Mouse (Mus musculus) spleen, postnatal 10 days (tissue): ENCODE measurements around the gene Creb3l1.

Experiments
- DNase-seq, 2 experiments: peaks; one replicate each; pipeline ENCODE4 v3.0.0; 2021 to 2022; ENCODE audit warnings: low spot score in 2 of 2

The Creb3l1 gene

DNA sequence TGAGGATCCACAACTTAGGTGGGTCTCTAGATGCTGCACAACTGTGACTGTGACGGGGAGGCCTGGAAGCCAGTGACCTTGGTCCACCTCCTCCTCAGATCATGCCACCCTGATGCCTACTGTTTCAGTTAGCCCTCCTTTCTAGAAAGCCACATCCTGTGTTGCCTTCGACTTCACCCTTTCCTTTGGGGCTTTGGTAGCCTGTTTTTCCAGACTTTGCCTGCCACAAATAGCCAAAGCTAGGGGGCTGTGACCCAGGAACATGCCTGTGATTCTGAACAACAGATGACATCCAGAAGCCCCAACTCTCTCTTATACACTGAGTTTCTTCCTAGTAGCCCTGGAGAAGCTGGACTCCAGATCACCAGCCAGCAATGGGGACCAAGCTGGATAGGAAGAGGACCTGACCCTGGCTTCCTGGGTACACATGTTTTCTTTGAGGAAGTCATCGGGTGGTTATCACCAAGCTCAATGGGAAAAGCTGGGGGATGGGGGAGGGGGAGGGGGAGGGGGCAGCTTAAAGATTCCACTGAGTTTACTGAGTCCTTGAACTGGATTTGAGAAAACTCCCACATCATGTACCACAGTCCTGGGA, 59.6 kb downstream of the Creb3l1 start:
- no peak for DNase-seq

DNA sequence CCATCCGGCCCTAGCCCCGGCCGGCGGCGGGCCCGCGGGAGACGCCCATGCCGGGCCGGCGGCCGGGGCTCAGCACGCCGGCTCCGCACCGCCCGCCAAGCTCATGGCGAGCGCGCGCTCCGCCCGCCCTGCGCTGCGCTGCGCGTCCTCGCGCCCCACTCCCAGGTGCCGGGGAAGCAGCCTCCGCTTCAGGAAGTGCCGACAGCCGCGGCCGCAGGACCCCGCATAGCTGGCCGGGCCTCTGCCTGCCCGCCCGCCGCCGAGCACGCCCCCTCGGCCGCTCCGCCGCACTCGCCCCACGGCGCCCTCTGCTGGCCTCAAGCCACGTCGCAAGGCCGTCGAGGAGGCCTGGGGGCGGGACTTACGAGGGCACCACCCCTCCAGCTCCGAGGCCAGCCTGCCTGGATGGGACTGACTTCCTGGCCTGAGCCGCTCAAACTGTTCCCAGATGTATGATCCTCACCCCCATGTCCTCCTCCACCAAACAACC, 60.8 kb downstream of the Creb3l1 start:
- DNase-seq, result peak; percentile 95

DNA sequence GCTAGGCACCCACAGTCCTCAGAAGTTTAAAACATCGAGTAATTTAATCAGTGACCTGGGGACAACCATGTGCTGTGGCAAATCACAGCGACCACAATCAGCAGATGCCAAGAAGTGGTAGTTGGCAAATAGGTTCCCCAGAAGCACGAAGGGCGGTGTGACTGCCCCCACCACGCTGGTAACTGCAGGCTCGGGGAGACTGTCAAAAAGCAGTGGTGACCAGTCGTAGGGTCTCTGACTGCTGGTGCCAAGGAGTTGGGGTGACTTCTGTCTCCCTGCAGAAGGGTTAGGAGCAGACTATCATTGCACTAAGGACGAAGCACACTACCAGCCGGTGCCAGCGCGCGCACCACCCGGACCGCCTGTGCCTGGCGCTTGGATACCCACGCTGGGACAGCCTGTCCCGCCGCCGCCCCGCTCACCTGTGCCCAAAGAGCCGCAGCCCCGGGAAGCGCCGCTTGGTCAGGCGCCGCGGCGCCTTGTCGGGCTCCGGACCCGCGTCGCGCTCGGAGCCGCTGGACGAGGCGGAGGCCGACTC, 61.4 kb downstream of the Creb3l1 start:
- no peak for DNase-seq

DNA sequence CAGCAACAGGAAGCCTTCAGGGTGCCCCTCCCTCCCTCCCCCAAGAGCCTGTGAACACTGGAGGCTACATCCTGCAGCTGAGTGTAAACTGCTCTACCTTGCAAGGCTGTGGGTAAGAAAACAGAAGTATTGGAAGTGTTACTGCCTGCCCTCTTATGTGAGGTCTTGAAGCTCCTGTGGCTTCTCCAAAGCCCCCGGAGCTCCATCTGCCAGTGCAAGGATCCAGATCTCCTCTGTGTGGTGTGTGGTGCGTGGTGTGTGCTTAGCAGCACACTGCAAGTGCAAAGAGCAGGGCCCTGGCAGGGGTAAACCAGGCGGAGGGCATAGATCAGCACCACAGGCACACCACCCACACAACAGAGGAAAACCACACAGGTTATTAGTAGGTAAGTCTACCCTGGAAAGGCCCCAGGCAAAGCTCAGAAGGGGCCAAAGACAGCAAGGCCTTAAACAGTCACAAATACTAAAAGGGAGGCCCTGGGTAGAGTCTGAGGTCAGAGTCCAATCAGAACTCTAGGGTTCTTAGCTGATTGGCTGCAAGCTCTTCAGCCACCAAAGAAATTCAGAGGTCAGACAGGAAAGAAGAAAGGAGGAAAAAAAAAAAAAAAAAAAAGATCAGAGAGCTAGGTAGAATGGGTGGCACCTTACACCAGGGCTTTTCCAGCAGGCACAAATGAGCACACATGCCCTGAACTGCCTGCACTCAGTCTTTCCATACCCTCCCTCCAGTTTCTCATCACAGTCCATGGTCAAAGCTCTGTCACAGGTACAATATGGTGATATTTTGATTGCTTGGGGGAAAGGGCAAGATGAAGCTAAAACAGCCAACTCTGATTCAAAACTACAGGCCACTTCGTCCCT, 62.2 kb downstream of the Creb3l1 start:
- no peak for DNase-seq

DNA sequence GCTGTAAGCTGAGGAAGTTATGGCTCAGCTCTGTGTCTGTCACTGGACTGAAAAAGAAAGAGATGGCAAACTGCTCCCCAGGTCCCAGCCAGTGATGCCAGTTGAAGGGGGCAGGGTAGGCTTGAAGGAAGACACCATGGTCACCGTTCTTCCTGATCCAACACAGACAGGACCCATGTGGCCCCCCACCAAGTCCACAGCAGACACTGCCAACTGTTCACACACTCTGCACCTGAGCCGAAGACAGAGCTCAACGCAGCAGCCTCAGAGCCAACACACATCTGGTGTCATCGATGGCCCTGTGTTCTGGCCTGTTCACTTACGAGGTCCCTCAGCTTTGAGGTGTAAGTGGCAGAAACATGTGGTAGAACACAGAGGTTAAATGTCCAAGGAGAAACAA, 63.8 kb downstream of the Creb3l1 start:
- DNase-seq, result no peak

DNA sequence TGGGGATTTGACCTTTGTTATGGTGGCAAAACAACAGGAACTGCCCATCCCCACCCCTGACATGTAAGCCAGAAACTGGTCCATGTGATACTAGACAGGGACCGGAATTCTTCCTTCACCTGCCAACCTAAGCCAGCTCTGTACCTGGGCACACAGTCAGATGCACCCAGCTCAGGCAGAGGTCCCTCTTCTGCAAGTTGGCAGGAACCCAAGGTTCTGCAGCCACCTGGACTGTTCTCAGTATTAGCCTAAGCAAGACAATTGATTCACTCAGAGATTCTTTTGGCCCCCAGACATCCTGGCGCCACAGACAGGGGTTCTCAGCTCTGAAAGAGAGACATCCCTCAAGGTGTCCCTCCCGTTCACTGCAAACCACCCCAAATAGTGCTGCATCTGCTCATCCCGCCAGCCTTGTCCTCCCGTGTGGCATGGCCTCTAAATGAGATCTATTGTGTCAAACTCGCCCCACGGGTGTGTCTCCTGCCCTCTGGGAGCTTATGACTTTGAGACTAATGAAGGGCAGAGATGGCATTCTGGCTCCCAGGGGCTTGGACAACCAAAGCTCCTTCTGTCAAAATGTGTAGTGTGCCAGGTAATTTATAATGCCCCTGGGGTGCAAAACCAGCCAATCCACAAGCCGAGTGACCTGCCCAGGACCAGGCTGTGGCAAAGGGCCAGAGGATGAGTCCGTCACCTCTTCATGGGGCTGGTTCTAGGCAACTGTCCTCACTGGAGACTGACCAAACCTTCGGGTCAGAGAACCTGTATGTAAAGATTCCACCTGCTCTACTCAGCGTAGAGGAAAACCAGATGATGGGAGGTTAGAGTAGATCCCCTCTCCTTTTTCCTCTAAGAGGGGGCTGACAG, 64.5 kb downstream of the Creb3l1 start:
- DNase-seq, result no peak

DNA sequence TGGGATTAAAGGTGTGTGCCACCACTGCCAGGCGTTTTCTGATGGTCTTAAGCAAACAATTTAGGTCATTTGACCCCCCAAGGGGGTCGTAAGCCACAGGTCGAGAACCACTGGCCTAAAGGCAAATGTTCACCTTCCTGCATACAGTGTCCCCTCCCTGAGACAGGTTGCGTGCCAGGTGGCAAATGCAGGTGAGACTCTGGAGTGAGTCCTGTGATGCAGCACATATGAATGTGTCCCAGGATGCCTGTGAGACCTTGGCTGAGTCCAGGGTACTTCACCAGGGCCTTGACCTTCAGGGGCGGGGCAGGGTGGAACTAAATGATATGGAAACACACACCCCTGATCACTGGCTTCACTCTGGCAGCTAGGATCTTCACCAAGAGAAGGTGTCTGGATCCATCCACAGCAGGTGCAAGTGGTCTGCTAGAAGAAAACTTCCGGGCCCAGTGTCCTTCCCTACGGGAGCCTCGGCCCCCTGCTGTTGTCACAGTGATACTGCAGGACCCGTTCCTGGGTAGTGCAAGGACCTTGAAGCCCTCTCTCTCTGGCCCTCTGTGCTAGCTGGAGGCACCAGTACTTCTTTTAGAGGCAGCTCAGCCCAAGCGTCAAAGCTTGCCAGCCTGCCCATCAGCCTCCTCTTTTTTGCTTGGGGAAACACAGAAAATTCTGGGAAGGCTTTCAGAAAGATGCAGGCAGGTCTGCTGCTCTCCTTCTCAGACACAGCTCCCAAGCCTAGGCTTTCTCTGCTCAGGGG, 65.4 kb downstream of the Creb3l1 start:
- DNase-seq, result peak; percentile 37 to 70

DNA sequence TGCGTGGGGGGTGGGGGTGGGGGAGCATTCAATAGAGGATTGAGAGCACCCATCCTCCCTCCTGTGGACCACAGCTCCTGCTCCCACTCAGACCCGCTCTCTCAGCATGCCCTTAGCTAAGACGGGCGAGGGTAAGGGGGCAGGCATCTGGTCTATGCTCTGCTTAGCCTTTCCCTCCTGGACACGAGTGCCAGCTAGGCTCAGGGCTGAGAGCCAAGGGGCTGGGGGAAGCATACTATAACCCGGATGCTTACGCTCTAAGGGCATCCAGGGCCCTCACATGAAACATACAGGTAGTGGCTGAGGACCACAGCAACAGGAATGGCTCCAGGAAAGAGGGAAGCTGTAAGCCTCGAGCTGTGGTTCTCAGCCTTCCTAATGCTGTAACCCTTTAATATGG, 66.3 kb downstream of the Creb3l1 start:
- DNase-seq, result no peak

DNA sequence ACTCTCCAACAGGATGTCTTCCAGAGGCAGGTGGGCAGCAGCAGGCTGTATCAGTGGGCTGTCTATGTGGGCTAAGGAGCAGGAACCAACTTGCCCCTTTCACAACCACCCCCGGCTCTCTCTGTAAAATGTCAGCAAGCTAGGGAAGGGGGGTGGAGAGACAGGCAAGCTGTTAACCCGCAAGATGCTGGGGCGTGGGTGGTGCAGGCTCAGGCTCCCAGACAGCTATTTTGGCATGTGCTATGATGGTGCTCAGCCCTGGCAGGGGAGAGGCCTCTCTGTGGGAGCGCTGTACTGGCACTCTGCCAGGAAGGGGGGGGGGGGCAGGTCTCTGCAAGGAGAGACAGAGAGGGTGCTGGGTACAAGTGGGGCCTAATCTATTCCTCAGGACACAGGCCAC, 67.2 kb downstream of the Creb3l1 start:
- peak in 1 of 2 experiments; percentile 51 for DNase-seq

DNA sequence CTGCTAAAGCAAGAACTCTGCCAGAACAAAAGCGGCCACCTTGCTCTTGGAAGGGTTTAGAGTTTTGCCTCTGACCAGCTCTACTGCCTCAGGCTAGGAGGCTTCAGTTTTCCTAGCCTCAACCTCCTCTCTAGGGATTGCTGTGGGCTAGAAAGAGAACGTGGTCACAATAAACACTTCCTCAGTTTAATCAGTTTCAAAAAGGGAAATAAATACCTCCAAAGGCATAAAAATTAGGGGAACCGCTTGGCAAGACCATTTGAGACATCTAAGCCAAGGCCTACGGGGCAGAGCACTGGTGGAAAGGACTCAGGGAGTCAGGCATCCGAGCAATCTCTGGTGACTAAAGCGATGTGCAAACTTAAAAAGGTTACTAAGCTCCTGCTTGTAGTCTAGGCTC, 68.4 kb downstream of the Creb3l1 start:
- DNase-seq, result no peak

DNA sequence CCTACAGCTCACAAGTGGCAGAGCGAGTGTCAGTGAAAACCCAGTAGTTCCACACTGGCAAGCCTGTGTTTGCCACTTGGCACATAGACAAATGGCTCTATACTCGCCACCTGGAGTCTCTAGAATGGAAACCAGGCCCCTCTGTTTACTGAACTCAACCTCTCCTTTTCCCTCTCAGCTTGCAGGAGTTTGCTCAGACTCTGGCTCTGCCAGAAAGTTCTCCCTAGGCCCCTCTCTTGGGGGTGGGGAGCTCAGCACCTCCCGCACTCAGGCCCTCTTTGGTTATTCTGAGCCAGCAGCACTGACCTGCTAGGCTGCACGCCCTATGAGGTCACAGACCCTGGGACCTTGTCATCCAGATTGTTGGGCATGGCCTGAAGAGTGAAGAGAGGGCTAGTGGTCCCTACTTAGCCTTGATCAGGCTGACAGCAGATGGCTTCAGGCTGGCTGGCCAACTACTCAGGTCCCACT, 69.1 kb downstream of the Creb3l1 start:
- no peak for DNase-seq

DNA sequence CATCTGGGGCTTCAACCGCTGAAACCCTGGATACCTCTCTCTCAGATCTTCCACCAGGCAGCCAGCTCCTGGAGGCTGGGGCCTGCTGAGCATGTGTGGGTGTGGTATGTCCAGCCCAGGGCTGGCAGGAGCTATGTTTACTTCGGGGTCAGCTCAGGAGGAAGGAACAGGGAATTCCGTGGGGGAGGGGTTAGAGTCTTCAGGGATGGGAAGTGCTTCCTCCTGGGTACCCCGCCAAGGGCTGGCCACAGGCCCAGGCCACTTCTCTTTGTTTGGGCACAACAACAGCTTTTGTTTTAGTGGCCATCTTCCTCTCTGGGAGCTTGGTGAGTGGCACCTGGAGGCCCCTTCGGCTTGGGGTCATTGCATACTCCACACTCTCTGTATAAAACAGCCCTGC, 70.5 kb downstream of the Creb3l1 start:
- no peak for DNase-seq

DNA sequence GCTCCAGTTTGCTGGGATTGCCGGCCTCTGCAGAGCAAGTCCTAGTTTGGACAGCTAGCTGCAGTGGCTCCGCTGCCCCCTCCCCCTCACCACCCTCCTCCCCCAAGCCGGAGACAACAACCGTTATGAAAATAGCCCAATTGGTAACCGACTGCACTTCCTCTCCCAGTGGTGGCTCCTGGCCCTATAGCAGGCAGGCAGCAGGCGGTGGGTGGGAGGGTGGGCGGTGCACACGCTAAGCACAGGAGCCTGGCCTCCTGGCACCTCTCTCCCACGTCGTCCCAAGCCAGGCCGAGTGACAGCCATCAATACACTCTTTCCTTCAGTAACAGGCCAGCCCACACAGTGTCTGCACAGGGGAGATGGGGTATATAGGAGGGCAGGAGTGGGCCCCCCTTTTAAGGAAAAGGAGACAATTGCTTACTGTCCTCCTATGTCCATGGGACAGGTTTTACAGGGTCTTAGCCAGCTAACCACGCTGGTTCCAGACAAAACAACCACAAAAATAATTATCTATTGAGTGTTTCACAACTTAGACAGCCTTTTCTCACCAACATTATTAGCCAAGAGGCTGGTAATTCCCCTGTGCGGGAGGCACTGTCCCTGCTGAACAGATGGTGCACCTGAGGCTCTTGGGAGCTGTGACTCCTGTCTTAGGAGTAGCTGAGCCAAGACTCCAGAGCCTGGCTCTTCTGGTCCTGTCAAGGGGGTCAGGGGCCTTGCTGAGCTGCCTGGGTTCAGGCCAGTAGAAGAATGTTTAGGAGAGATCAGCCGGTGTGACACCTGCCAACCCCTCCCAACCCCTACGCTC, 73.8 kb downstream of the Creb3l1 start:
- peak in 1 of 2 experiments; percentile 63 for DNase-seq

DNA sequence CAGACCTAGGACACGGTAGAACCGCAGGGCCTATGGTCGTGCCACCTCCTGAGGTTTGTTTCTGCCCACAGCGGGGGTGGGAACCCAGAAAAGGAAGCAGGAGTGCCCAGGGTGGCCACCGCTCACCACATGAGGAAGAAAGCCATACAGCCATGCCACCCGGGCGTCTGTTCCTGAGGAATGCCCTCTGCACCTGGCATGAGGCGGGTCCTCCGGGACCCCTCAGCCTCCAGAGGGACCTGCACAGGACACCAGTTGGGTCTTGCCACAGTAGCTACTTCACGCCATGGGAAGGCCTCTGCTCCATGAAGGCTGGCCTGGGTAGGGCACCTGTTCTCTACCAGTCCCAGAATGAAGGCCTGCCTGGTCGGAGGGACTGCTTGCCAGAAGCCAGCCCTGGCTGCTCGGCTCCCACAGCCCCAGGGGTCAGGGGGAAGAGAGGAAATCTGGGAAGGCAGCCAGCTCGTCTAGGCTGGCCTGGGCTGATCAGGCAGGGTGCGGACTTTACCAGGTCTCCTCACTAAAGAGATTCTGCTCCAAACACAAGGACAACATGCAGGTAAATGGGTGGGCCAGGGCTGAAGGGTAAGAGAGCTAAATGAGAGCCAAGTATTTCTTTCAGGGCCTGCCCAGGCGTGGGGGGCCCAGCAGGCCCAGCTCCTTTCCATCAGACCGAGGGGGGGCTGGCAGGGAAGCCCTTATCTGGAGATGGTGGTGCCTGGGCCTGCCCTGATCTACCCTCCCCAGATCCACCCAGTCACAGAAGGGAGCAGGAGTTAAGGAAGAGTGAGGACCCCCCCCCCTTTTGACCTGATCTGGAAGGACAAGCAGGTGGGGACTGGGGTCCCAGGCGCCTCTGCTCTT, 74.7 kb downstream of the Creb3l1 start:
- DNase-seq, result peak in 1 of 2 experiments; percentile 50

DNA sequence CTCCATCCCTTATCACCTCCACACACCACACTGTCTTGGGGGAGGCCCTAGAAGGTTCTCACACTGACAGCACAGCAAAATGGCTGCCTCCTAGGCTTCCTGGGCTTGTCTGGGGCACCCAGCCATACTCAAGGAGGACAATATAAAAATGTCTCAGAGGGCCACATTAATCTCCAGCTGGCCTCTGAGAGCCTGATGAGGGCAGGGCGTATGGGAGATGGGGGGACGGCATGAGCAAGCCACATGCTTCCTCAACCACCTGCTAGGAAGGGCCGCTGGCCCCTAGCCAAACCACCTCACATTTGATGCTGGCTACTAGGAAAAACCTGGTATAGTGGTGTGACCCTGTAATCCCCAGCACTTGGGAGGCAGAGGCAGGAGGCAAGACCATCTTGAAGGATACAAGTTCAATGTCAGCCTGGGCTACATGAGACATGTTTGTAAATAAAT, 75.5 kb downstream of the Creb3l1 start:
- DNase-seq, result peak; percentile 42 to 53

DNA sequence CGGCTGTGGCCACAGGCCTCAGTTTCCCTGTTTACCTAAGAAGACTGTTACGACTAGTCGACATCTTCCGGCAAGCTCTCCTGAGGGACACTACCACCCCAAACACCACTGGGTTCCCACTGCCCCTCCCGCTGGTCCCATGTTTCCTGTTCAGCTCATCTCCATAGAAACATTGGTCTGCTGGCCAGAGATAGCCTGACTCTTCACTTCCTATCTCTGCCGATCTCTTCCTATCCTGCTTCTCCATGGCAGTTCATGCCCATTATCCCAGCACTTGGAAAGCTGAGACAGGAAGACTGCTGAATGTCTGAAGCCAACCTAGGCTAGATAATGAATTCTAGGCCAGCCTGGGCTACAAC, 76.2 kb downstream of the Creb3l1 start:
- DNase-seq, result peak in 1 of 2 experiments; percentile 44

DNA sequence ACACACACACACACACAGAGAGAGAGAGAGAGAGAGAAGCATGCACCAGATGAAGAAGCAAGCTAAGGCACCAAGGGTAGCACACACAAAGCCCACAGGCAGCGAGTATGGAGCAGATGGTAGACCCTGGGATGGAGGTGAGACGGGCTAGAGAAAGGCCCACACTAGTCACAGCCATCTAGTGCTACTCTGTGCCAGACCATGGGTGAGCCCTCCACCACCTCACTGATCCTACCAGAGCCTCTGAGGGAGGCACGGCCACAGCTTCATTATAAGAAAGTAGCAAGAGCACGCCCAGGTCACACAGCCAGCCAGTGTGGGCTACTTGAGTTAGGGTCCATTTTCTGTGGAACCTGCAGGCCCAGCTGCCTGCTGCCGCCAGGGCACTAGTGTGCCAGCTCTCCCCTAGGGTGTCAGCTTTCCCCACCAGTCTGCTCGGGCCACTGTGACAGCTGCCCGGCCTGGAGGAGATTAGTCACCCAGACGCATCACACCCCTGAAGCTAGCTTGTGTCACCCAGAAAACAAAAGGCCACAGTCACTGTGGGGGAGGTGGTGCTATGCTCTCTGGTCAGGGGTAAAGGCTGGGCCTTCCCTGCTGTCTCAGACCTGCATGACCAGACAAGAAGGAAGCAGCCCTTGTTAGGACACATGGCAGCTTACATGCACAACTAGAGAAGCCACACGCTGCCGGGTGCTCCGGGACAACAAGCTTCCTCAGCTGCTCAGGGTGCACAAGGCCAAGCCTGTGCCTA, 76.7 kb downstream of the Creb3l1 start:
- no peak for DNase-seq

DNA sequence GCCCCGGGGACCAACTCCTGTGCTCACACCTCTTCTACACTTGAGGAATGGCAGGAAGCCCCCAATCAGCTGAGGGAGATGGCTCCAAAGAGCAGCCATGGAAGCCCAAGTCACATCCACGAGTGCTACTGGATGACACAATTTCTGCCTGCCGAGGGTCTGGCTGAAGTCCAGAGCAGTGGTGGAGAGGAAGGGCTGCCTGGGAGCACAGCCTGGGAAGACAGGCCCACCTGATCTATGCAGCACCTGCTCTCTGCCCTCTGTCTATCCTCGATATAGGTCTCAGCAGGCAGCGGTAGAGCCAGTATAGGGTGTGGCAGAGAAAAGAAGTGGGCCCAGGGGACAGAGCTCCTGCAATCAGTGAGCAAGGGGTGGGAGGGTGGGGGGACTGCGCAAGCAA, 77.5 kb downstream of the Creb3l1 start:
- DNase-seq, result no peak

DNA sequence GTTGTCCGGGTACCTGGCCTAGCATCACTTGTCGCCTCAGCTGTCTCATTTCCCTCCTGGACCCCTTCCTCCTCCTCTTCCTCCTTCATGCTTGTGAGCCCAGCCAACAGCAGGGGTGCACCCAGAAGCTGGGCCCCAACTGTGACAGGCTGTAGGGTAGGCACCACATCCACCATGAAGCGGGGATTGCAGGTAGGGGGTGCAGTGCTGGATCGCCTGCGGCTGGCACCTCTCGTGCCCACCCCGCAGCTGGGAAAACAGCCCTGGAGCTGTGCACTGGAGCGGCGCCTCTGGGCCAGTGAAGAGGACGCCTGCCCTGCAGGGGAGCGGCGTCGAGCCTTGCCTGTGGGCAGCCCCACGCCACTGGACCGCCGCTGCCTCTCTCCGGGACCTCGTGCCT, 78.8 kb downstream of the Creb3l1 start, which contains the start of gene Gm9821:
Gm9821 (plus strand) TSS at position 221 of the 400 bp plus-strand sequence.
- no peak for DNase-seq
